Mouse (Mus musculus) midbrain, embryonic 15.5 days (tissue): ENCODE data around the gene Robo2. TPM values are rescaled to one million over a fixed set of nuclear protein-coding genes. Genes with fewer than 3 reads are reported as not detected.
"Not testable (repeated sequence)": the region's sequence is repeated elsewhere in the genome, so short reads cannot be mapped to it uniquely, and the experiment has no call there.

Experiments
- ATAC-seq: fragments of 200-750 bp; cut with Nextera tagmentation; replicated peaks from 2 replicates; pipeline ENCODE4 v1.8.0; 2017; ENCODE audit warnings: moderate TSS enrichment
- H3K27ac ChIP-seq: fragments of 300-500 bp; sonication (generic); 2 replicates; pipeline ENCODE4 v1.5.1; 2015; ENCODE audit warnings: mild to moderate bottlenecking, inconsistent platforms
- H3K27me3 ChIP-seq: fragments of 300-500 bp; sonication (generic); replicated peaks from 2 replicates; pipeline ENCODE4 v1.6.1; 2015; ENCODE audit warnings: inconsistent platforms
- H3K36me3 ChIP-seq: fragments of 300-500 bp; sonication (generic); replicated peaks from 2 replicates; pipeline ENCODE4 v1.6.1; 2015; ENCODE audit warnings: inconsistent platforms
- H3K4me1 ChIP-seq: fragments of 300-500 bp; sonication (generic); 2 replicates; pipeline ENCODE4 v1.6.1; 2015; ENCODE audit warnings: inconsistent platforms
- H3K4me2 ChIP-seq: fragments of 300-500 bp; sonication (generic); 2 replicates; pipeline ENCODE4 v1.6.1; 2015; ENCODE audit warnings: inconsistent platforms, mild to moderate bottlenecking, moderate library complexity
- H3K4me3 ChIP-seq: fragments of 300-500 bp; sonication (generic); 2 replicates; pipeline ENCODE4 v1.5.1; 2015; ENCODE audit warnings: mild to moderate bottlenecking, inconsistent platforms
- H3K9ac ChIP-seq: fragments of 300-500 bp; sonication (generic); 2 replicates; pipeline ENCODE4 v1.6.1; 2015; ENCODE audit warnings: mild to moderate bottlenecking, inconsistent platforms
- H3K9me3 ChIP-seq: fragments of 300-500 bp; sonication (generic); 2 replicates; pipeline ENCODE4 v1.6.1; 2016; ENCODE audit warnings: inconsistent platforms
- WGBS: fragments of 180-500 bp; shearing (Covaris S2); methylation state at CpG from one replicate; pipeline ENCODE4 v1.1.7; 2015; ENCODE audit warnings: mixed read lengths; 5-methylcytosine and 5-hydroxymethylcytosine counted together
- polyA plus RNA-seq: library from polyadenylated mRNA; unstranded; fragments of >200 nt; fragmentation: Nextera tagmentation; extraction: Ambion mirVana; gene quantifications from 2 replicates; pipeline ENCODE4 v1.2.1, GENCODE M21; 2015

Gene Robo2
- polyA plus RNA-seq, 1 experiment from 2014 or later, result 91.6 TPM

GRCm38 (mm10) chr16:74048980-74049379, 362.6 kb downstream of the Robo2 start:
- H3K36me3 ChIP-seq, result no peaks in the 10 kb centered on the region
- no peak overlapping the region for H3K27ac ChIP-seq
- 50% methylated on average over 6 of the region's 6 CpGs for WGBS

GRCm38 (mm10) chr16:74047232-74047631, 364.4 kb downstream of the Robo2 start:
- WGBS, result 31% methylated on average over 3 of the region's 3 CpGs
- Histone ChIP-seq H3K9me3 (no peaks in the 10 kb centered on the region), H3K36me3 (no peaks in the 10 kb centered on the region), H3K4me1 (0 out of 2 replicates have a peak, but pooled peaks cover 4% of the 10 kb centered on the region), H3K9ac (no peak overlapping the region), H3K27me3 (no peaks in the 10 kb centered on the region), H3K4me3 (no peak overlapping the region), H3K4me2 (no peak overlapping the region), H3K27ac (no peak overlapping the region)
- no peak for ATAC-seq

More at GRCm38 (mm10) chr16:74048980-74049379, 362.6 kb downstream of the Robo2 start:
- H3K9ac ChIP-seq, result no peak overlapping the region
- H3K4me2 ChIP-seq, result no peak overlapping the region
- no peaks in the 10 kb centered on the region for H3K9me3 ChIP-seq
- no peak overlapping the region for H3K4me3 ChIP-seq
- 0 out of 2 replicates have a peak, but pooled peaks cover 4% of the 10 kb centered on the region for H3K4me1 ChIP-seq
- no peak for ATAC-seq
- H3K27me3 ChIP-seq, result no peaks in the 10 kb centered on the region

- not testable (repeated sequence) for ATAC-seq, H3K4me2 ChIP-seq, H3K9me3 ChIP-seq, H3K4me1 ChIP-seq, H3K27ac ChIP-seq, H3K36me3 ChIP-seq, H3K27me3 ChIP-seq, H3K4me3 ChIP-seq, H3K9ac ChIP-seq
- 70% methylated on average over 2 of the region's 2 CpGs for WGBS
Measured at GRCm38 (mm10) chr16:74040797-74041196, 370.8 kb downstream of the Robo2 start.

- 84% methylated on average over 4 of the region's 4 CpGs for WGBS
- no peak overlapping the region for H3K9ac ChIP-seq
- no peak for ATAC-seq
- H3K27me3 ChIP-seq, result no peaks in the 10 kb centered on the region
- no peaks in the 10 kb centered on the region for H3K4me1 ChIP-seq
- H3K36me3 ChIP-seq, result no peaks in the 10 kb centered on the region
- no peak overlapping the region for H3K27ac ChIP-seq
- H3K4me3 ChIP-seq, result no peak overlapping the region
- no peaks in the 10 kb centered on the region for H3K9me3 ChIP-seq
- H3K4me2 ChIP-seq, result no peak overlapping the region
Measured at GRCm38 (mm10) chr16:74027822-74028221, 383.8 kb downstream of the Robo2 start.

GRCm38 (mm10) chr16:74022281-74022978, 389.2 kb downstream of the Robo2 start:
- Histone ChIP-seq H3K27ac (no peak overlapping the region), H3K4me3 (no peak overlapping the region), H3K4me1 (no peaks in the 10 kb centered on the region), H3K36me3 (no peaks in the 10 kb centered on the region), H3K9me3 (no peaks in the 10 kb centered on the region), H3K4me2 (no peak overlapping the region), H3K27me3 (no peaks in the 10 kb centered on the region), H3K9ac (no peak overlapping the region)
- ATAC-seq, result no peak
- WGBS, result 49% methylated on average over 1 of the region's 1 CpGs

- WGBS, result 87% methylated on average over 3 of the region's 3 CpGs
- Histone ChIP-seq H3K9ac (no peak overlapping the region), H3K27ac (no peak overlapping the region), H3K9me3 (no peaks in the 10 kb centered on the region), H3K36me3 (no peaks in the 10 kb centered on the region), H3K4me1 (no peaks in the 10 kb centered on the region), H3K4me2 (no peak overlapping the region), H3K4me3 (no peak overlapping the region), H3K27me3 (no peaks in the 10 kb centered on the region)
- ATAC-seq, result no peak
Measured at GRCm38 (mm10) chr16:74005767-74006166, 405.9 kb downstream of the Robo2 start.

GRCm38 (mm10) chr16:74001331-74001730, 410.3 kb downstream of the Robo2 start:
- no peaks in the 10 kb centered on the region for H3K36me3 ChIP-seq
- no peak overlapping the region for H3K4me3 ChIP-seq
- WGBS, result 50% methylated on average over 2 of the region's 2 CpGs
- H3K27me3 ChIP-seq, result no peaks in the 10 kb centered on the region
- H3K4me2 ChIP-seq, result no peak overlapping the region
- no peaks in the 10 kb centered on the region for H3K9me3 ChIP-seq
- H3K9ac ChIP-seq, result no peak overlapping the region
- no peak overlapping the region for H3K27ac ChIP-seq
- no peak for ATAC-seq
- no peaks in the 10 kb centered on the region for H3K4me1 ChIP-seq

- H3K9ac ChIP-seq, result no peak overlapping the region
- H3K4me3 ChIP-seq, result no peak overlapping the region
- H3K36me3 ChIP-seq, result no peaks in the 10 kb centered on the region
- ATAC-seq, result no peak
- WGBS, result 47% methylated on average over 6 of the region's 6 CpGs
- H3K4me1 ChIP-seq, result no peaks in the 10 kb centered on the region
- H3K27ac ChIP-seq, result no peak overlapping the region
- no peak overlapping the region for H3K4me2 ChIP-seq
- H3K9me3 ChIP-seq, result no peaks in the 10 kb centered on the region
- H3K27me3 ChIP-seq, result no peaks in the 10 kb centered on the region
Measured at GRCm38 (mm10) chr16:73991212-73991611, 420.4 kb downstream of the Robo2 start.

GRCm38 (mm10) chr16:73969573-73969972, 442.1 kb downstream of the Robo2 start:
- Histone ChIP-seq H3K27me3 (no peaks in the 10 kb centered on the region), H3K4me2 (no peak overlapping the region), H3K4me3 (no peak overlapping the region), H3K36me3 (no peaks in the 10 kb centered on the region), H3K27ac (no peak overlapping the region), H3K4me1 (no peaks in the 10 kb centered on the region), H3K9me3 (no peaks in the 10 kb centered on the region), H3K9ac (no peak overlapping the region)
- 72% methylated on average over 7 of the region's 7 CpGs for whole genome bisulfite sequencing
- ATAC-seq, result no peak

- Histone ChIP-seq H3K9ac (no peak overlapping the region), H3K36me3 (no peaks in the 10 kb centered on the region), H3K4me3 (no peak overlapping the region), H3K9me3 (no peaks in the 10 kb centered on the region), H3K4me2 (no peak overlapping the region), H3K4me1 (no peaks in the 10 kb centered on the region), H3K27me3 (no peaks in the 10 kb centered on the region), H3K27ac (no peak overlapping the region)
- 87% methylated on average over 5 of the region's 5 CpGs for WGBS
- no peak for ATAC-seq
Measured at GRCm38 (mm10) chr16:73964366-73964926, 447.2 kb downstream of the Robo2 start.

GRCm38 (mm10) chr16:73959479-73959970, 452.1 kb downstream of the Robo2 start:
- Histone ChIP-seq H3K9me3 (no peaks in the 10 kb centered on the region), H3K4me2 (no peak overlapping the region), H3K4me1 (no peaks in the 10 kb centered on the region), H3K4me3 (no peak overlapping the region), H3K27me3 (no peaks in the 10 kb centered on the region), H3K36me3 (no peaks in the 10 kb centered on the region), H3K9ac (no peak overlapping the region), H3K27ac (no peak overlapping the region)
- no peak for ATAC-seq
- 61% methylated on average over 6 of the region's 6 CpGs for WGBS

GRCm38 (mm10) chr16:73958524-73958846, 453.1 kb downstream of the Robo2 start:
- ATAC-seq, result no peak
- Histone ChIP-seq H3K36me3 (no peaks in the 10 kb centered on the region), H3K4me2 (no peak overlapping the region), H3K4me3 (no peak overlapping the region), H3K27me3 (no peaks in the 10 kb centered on the region), H3K9me3 (no peaks in the 10 kb centered on the region), H3K27ac (no peak overlapping the region), H3K9ac (no peak overlapping the region), H3K4me1 (no peaks in the 10 kb centered on the region)
- 78% methylated on average over 1 of the region's 1 CpGs for WGBS
